Mouse (Mus musculus) ZHBTc4 (cell line): ENCODE data around the gene Strip2.

Experiments used
- DNase-seq: peaks from one replicate; pipeline ENCODE4 v3.0.0-alpha.2; 2011; ENCODE audit warnings: low read depth, low spot score

Strip2 gene

DNA sequence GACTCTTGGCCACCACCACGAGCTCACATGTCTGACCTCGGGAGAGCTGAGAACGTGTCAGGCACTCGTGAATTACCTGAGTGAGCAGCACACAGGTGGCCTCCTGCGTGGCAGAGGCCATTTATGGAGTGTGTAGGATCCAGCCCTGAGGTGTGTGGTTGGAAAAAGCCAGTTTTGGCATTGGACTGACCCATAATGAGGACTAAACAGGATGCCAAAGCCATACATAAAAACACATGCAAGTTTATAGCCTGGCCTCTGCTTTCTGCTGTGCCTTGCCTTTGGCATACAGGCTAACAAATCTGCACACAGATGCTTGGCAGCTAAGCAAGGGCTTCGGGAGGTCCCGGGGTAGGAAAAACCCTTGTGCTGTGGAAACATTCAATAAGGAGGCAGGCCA, 92.4 kb downstream of the Strip2 start:
- DNase-seq: no peak
